Mouse (Mus musculus): ENCODE measurements around the gene Bcl3.
"Not testable (repeated sequence)": the region's sequence is repeated elsewhere in the genome, so short reads cannot be mapped to it uniquely, and the experiment has no call there.

The Bcl3 gene

GRCm38 (mm10) chr7:19809369-19809768 lies 13.2 kb downstream of the Bcl3 start:
- in situ Hi-C loops (cut with MboI, MseI): no loop called here

DNA sequence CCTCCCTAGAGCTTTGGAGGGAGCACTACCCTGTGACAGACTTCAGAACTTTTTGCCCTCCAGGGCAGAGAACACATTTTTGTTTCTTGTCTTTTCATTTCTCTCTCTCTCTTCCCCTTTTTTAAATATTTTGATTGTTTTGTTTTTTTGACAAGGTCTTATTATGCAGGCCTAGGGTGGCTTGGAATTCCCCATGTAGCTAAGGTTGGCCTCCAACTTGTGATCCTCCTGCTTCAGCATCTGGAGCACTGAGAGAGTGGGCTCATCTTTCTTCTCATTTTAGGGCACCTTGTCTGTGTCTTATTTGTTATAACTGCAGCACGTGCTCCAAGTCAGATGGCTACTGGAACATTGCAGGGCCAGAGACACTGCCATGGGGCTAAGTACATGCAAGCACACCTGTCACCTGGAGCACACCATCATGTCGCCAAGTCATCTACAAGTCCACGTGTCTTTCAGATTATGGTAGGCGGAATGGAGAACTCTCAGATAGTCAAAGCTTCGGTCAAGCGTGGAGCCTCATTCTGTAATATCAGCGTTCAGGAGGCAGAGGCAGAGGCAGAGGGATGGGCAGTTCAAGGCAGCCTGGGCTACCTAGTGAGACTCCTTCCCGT lies 16.1 kb downstream of the Bcl3 start:
- in situ Hi-C loops (cut with MboI, MseI): no loop called here

- in situ Hi-C loops (cut with MboI, MseI): loop anchor here (5.0 kb wide), 1 partner anchor 39 kb away; no protein-coding TSS in a partner anchor
Observed at GRCm38 (mm10) chr7:19802995-19803394, 19.6 kb downstream of the Bcl3 start.

GRCm38 (mm10) chr7:19800764-19801163 lies 21.8 kb downstream of the Bcl3 start:
- in situ Hi-C loops (cut with MboI, MseI): loop anchor here (5.0 kb wide), 1 partner anchor 42 kb away; no protein-coding TSS in a partner anchor

DNA sequence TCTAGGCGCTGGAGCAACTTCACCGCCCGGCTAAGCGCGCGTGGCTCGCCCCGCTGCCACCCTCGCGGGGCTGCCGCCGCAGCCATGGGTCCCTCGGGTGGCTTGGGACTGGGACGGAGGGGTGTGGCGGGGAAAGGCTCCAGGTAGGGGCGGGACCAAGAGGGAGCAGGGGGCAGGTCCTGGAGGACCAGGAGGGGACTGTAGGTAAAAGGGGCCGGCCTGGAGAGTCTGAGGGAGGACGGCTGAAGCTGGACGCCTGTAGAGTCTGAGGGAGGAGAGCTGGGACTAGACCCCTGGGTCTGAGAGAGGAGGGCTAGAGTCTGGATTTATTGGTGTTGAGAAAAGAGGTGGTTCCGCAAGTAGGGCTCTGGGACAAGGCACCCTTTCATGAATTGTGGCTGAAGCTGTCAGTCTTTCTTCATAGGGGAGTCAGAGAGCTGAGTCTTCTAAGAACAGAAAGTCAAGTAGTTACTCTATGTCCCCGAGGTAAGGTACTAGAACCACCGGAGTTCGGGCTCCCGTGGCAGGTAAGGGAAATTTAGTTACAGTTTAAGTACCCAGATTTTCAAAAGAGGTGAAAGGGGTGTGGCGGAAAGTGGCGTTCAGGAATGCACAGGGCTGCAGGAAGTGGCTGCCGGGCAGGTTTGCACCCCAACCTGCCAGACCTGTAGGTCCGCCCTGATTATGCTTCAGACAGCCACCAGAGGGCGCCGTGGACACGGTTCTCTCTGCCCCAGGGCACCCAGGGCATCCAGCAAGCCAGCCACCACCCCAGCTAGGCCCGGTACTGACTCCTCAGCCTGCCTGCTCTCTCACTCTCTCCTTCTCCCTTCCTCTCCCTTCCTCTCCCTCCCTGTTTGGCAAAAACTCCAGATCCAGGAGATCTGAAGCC lies 25.6 kb downstream of the Bcl3 start, which contains the start of gene Cblc:
TSS of gene Cblc (minus strand) at position 113 of the 892 bp plus-strand sequence.
- in situ Hi-C loops (cut with MboI, MseI): no loop called here

DNA sequence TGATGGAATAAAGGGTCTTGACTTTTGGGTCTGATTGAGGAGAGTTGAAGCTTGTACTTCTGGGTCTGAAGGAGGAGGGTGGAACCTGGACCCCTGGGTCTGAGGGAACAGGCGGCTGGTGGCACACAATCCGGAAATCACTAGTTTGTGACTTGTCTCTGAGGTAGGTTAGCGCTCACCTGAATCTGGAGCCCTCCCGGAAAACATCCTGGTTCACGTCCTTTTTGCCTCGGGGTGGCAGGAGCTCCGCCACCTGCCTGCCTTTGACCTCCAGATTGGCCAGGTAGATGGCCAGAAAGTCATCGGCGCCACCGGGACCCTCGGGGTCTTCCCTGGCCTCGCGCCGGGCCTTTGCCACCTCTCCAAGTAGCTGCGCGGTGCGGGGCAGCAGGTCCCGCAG lies 26.3 kb downstream of the Bcl3 start:
- in situ Hi-C loops (cut with MboI, MseI): no loop called here

- in situ Hi-C loops (cut with MboI, MseI): no loop called here
Observed at GRCm38 (mm10) chr7:19795236-19795635, 27.3 kb downstream of the Bcl3 start.

- in situ Hi-C loops (cut with MboI, MseI): no loop called here
Observed at GRCm38 (mm10) chr7:19792701-19793630, 29.6 kb downstream of the Bcl3 start.

DNA sequence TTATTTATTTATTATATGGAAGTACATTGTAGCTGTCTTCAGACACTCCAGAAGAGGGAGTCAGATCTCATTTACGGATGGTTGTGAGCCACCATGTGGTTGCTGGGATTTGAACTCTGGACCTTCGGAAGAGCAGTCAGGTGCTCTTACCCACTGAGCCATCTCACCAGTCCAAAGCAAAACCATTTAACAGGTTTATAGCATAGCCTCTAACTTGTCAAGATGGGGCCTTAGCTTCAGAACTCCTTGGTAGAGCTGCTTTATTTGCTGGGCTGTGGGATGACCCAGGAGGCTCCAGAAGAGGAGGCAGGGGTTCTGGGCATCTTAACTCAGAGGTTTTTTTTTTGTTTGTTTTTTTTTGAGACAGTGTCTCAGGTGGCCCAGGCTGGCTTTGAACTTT lies 31.1 kb downstream of the Bcl3 start:
- in situ Hi-C loops (cut with MboI, MseI): not testable (repeated sequence)

- in situ Hi-C loops (cut with MboI, MseI): no loop called here
Observed at GRCm38 (mm10) chr7:19789904-19790347, 32.6 kb downstream of the Bcl3 start.

DNA sequence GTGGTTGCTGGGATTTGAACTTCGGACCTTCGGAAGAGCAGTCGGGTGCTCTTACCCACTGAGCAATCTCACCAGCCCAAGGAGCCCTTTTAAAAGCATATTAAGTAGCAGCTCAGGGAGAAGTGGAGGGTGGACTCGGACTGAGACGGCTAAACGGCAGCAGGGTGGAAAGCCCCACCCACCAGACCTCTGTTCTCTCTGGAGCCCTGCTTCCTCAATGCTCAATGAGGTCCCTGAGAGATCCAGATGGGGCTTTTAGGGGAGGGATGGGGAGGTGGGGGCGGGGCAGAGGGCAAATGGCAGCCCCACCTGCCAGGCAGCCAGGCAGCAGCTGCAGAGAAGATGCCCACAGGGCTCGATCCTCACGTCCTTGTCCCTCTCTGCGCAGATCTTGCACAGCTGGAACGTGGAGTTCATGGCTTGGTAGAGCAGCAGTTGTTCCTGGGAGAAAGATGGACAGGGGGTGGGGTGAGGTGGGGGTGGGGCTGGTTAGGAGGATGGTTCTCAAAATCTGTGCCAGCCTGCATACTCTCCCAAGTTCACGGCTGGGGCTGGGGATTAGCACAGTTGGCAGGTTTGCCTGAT lies 36.6 kb downstream of the Bcl3 start:
- in situ Hi-C loops (cut with MboI, MseI): no loop called here

- in situ Hi-C loops (cut with MboI, MseI): no loop called here
Observed at GRCm38 (mm10) chr7:19784764-19785535, 37.6 kb downstream of the Bcl3 start.

- in situ Hi-C loops (cut with MboI, MseI): no loop called here
Observed at GRCm38 (mm10) chr7:19783630-19784029, 38.9 kb downstream of the Bcl3 start.

GRCm38 (mm10) chr7:19782645-19783044 lies 39.9 kb downstream of the Bcl3 start:
- in situ Hi-C loops (cut with MboI, MseI): no loop called here

GRCm38 (mm10) chr7:19781741-19782140 lies 40.8 kb downstream of the Bcl3 start:
- in situ Hi-C loops (cut with MboI, MseI): no loop called here

GRCm38 (mm10) chr7:19779903-19780302 lies 42.7 kb downstream of the Bcl3 start:
- in situ Hi-C loops (cut with MboI, MseI): loop anchor here in 1 of 2 experiments (5.0 kb wide), 1 partner anchor 63 kb away; the partner anchor contains the start of gene Tomm40

GRCm38 (mm10) chr7:19778645-19779044 lies 43.9 kb downstream of the Bcl3 start:
- in situ Hi-C loops (cut with MboI, MseI): loop anchor here in 1 of 2 experiments (5.0 kb wide), 1 partner anchor 61 kb away; the partner anchor contains the start of gene Tomm40

- in situ Hi-C loops (cut with MboI, MseI): loop anchor here in 1 of 2 experiments (5.0 kb wide), 1 partner anchor 60 kb away; the partner anchor contains the start of gene Tomm40
Observed at GRCm38 (mm10) chr7:19777049-19777723, 45.4 kb downstream of the Bcl3 start.

- in situ Hi-C loops (cut with MboI, MseI): no loop called here
Observed at GRCm38 (mm10) chr7:19771682-19772081, 50.9 kb downstream of the Bcl3 start.

Data from T-helper 17 cell (primary cell).